Mouse (Mus musculus): ENCODE results near the gene Qrfp. TPM values are rescaled to one million over a fixed set of nuclear protein-coding genes. Genes with fewer than 3 reads are reported as not detected.

Qrfp gene
- polyA plus RNA-seq, 2 experiments = not detected

DNA sequence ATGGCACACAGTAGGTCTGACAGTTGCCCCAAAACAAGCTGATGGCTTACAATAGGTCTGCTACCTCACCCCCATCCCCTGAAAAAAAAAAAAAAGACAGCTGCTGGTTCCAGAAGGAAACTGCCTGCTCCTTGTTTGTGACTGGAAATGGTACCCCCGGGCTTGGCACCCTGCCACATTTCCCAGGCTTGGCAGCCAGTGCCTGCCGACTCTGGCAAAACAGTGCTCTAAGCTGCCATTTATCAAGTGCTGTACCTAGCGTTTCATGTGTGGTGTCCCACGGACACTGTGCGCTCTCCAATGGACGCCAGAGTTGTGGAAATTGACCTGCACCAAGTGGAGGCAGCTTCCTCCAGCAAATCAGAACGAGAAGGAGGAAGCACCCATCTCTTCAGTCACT is 17.5 kb upstream of the Qrfp start:
- whole genome bisulfite sequencing (ENCODE audit: insufficient replicate concordance) = 45% methylated on average over 7 of the region's 7 CpGs
- no peak for DNase-seq (ENCODE audit: low read depth in 3 of 3, low spot score in 3 of 3)
- H3K9me3 ChIP-seq (ENCODE audit: control insufficient read depth, low read length) = no peaks in the 10 kb centered on the region

DNA sequence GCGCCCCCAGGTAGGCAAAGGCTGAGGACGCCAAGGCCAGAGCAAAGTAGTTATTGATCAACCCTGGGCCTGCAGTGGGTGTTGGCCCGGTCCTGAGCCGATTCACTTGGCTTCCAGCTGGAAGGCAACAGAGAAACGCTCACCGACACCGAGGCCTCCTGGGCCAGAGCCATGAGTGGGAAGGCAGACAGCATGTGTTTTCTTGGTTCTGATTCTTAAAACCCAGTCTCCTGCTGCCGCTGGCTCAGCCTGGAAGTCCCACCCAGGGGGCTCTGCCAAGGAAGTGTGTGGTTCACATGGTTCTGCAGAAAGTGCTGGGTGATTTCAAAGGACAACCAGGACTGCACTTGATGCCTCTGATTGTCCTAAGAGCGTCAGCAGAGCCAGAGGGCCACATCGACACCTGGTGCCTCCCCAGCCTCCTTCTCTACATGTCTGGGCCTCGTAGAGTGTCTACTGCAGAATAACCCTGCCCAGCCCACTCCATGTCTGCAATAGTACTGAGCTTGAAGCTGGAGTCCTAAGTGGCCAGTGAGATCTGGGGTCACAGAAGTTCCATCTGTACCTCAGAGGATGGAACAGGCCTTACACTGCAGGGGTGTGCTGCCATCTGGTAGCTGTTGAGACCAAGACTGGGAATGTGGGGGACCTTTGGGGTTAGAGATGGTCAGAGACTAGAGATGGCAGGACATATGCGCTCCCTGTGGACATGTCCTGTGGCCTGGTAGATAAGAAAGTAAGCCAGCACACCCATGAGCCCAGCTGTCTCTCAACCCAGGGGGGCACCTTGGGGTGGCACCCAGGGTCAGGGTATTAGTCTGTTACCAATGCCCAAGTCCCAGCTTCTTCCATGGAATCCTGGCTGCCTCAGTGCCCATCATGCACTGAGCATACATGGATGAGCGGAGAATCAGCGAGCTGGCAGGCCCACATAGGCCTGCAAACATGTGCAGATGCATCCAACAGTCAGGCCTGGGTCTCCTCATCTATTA is 16.0 kb upstream of the Qrfp start:
- H3K4me1 ChIP-seq (replicated peaks; ENCODE audit: control insufficient read depth in 2 of 2, insufficient read depth in 2 of 2, low read length in 1 of 2) = 0 out of 4 replicates have a peak, but pooled peaks cover 0 to 4% of the 10 kb centered on the region in 2 experiments
- WGBS (ENCODE audit: insufficient replicate concordance) = 60% methylated on average over 14 of the region's 14 CpGs
- DNase-seq (ENCODE audit: low read depth in 3 of 3, low spot score in 3 of 3) (no peak), ATAC-seq (ENCODE audit: insufficient read depth) (no peak)
- no peak for TF ChIP-seq EP300 (IDR thresholded peaks at IDR 0.05; ENCODE audit: low read depth)
- no peak for TF ChIP-seq CTCF (IDR thresholded peaks at IDR 0.05; ENCODE audit: low read depth)
- peaks cover 8% of the 10 kb centered on the region for H3K27me3 ChIP-seq (ENCODE audit: control insufficient read depth, insufficient read depth, low read length)
- H3K36me3 ChIP-seq (replicated peaks; ENCODE audit: control insufficient read depth, insufficient read depth, low read depth) = no peaks in the 10 kb centered on the region
- H3K4me3 ChIP-seq (ENCODE audit: insufficient read depth in 1 of 2, low read depth in 2 of 2, low read length in 2 of 2) = no peak overlapping the region
- no peak overlapping the region for H3K4me2 ChIP-seq (ENCODE audit: low read depth)
- no peak overlapping the region for H3K9ac ChIP-seq (replicated peaks)
- no peak overlapping the region for H3K27ac ChIP-seq
- H3K9me3 ChIP-seq (ENCODE audit: control insufficient read depth, low read length) = no peaks in the 10 kb centered on the region

More for the DNA sequence above, 17.5 kb upstream of the Qrfp start:
- H3K27ac ChIP-seq = no peak overlapping the region
- TF ChIP-seq CTCF (IDR thresholded peaks at IDR 0.05; ENCODE audit: low read depth) = no peak
- peaks cover 5% of the 10 kb centered on the region for H3K27me3 ChIP-seq (ENCODE audit: control insufficient read depth, insufficient read depth, low read length)
- H3K9ac ChIP-seq (replicated peaks) = no peak overlapping the region
- H3K4me2 ChIP-seq (ENCODE audit: low read depth) = no peak overlapping the region
- H3K4me3 ChIP-seq (ENCODE audit: insufficient read depth in 1 of 2, low read depth in 2 of 2, low read length in 2 of 2) = no peak overlapping the region
- H3K36me3 ChIP-seq (replicated peaks; ENCODE audit: control insufficient read depth, insufficient read depth, low read depth) = no peaks in the 10 kb centered on the region
- 0 out of 4 replicates have a peak, but pooled peaks cover 0 to 4% of the 10 kb centered on the region in 2 experiments for H3K4me1 ChIP-seq (replicated peaks; ENCODE audit: control insufficient read depth in 2 of 2, insufficient read depth in 2 of 2, low read length in 1 of 2)
- no peak for ATAC-seq (ENCODE audit: insufficient read depth)

DNA sequence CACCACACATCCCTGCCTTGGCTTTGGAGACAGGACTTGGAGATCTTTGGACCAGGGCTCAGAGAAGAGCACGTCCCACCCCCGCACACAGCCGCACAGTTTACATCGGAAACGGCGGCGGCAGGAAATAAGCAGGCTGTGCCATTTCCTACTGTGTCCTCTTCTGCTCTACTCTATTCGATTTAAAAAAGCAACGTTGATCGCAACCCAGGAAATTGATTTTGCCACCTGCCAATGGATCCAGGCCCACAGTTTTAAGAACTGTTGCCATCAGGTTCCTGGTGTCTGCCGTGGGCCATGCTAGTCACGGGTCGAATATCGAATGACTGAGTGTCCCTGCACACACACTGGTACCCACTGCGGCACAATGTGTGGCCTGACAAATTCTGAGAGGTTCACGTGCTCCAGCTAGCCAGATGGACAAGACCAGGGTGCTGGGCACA is 15.1 kb upstream of the Qrfp start:
- H3K9ac ChIP-seq (replicated peaks) = no peak overlapping the region
- peaks cover 8% of the 10 kb centered on the region for H3K27me3 ChIP-seq (ENCODE audit: control insufficient read depth, insufficient read depth, low read length)
- TF ChIP-seq EP300 (IDR thresholded peaks at IDR 0.05; ENCODE audit: low read depth) (no peak), CTCF (IDR thresholded peaks at IDR 0.05; ENCODE audit: low read depth) (no peak)
- no peak overlapping the region for H3K4me2 ChIP-seq (ENCODE audit: low read depth)
- no peak for DNase-seq (ENCODE audit: low read depth in 3 of 3, low spot score in 3 of 3)
- 0 out of 4 replicates have a peak, but pooled peaks cover 0 to 4% of the 10 kb centered on the region in 2 experiments for H3K4me1 ChIP-seq (replicated peaks; ENCODE audit: control insufficient read depth in 2 of 2, insufficient read depth in 2 of 2, low read length in 1 of 2)
- H3K4me3 ChIP-seq (ENCODE audit: insufficient read depth in 1 of 2, low read depth in 2 of 2, low read length in 2 of 2) = no peak overlapping the region
- H3K36me3 ChIP-seq (replicated peaks; ENCODE audit: control insufficient read depth, insufficient read depth, low read depth) = no peaks in the 10 kb centered on the region
- no peak for ATAC-seq (ENCODE audit: insufficient read depth)
- H3K9me3 ChIP-seq (ENCODE audit: control insufficient read depth, low read length) = no peaks in the 10 kb centered on the region
- WGBS (ENCODE audit: insufficient replicate concordance) = 45% methylated on average over 16 of the region's 16 CpGs
- no peak overlapping the region for H3K27ac ChIP-seq

DNA sequence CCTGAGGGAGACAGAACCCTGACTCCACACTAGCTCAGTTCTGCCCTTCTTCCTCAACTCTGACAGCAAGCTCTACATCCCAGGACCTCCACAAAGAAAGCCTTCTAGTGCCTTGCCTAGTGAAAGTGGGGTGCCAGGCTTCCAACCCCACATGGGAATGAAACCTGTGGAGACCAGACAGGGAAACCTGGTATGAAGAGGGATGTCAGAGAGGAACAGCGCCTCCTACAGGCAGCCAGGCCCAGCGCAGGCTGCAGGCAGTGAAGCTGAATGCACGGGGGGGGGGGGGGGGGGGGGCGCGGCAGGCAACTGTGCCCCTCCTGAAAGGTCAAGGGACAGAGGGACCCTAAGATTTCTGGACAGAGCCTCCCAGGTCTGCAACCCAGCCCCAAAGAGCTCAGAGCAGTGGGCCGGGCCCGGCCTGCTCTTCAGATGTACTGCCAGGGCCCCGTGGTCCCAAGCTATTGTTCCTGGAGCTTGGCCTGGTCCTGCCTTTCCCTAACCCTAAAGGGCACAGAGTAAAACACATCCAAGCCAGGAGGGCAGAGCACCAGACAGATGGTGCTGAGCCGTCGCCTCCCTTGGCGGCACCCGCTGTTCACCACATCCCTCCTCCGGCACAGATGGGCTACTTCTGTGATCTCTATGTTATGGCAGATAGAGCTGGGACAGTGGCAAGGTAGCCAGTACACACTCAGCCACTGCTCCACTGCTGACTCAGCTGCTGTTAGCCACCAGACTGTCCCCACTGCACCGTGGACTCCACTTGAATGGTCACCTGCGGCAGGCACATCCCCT is 13.8 kb upstream of the Qrfp start:
- no peak overlapping the region for H3K4me2 ChIP-seq (ENCODE audit: low read depth)
- no peak for DNase-seq (ENCODE audit: low read depth in 3 of 3, low spot score in 3 of 3)
- H3K4me3 ChIP-seq (ENCODE audit: insufficient read depth in 1 of 2, low read depth in 2 of 2, low read length in 2 of 2) = no peak overlapping the region
- H3K9me3 ChIP-seq (ENCODE audit: control insufficient read depth, low read length) = no peaks in the 10 kb centered on the region
- no peak overlapping the region for H3K9ac ChIP-seq (replicated peaks)
- ATAC-seq (ENCODE audit: insufficient read depth) = no peak
- 71% methylated on average over 13 of the region's 15 CpGs for WGBS (ENCODE audit: insufficient replicate concordance)
- H3K27me3 ChIP-seq (ENCODE audit: control insufficient read depth, insufficient read depth, low read length) = peaks cover 8% of the 10 kb centered on the region
- H3K27ac ChIP-seq = no peak overlapping the region
- no peaks in the 10 kb centered on the region for H3K36me3 ChIP-seq (replicated peaks; ENCODE audit: control insufficient read depth, insufficient read depth, low read depth)
- TF ChIP-seq EP300 (IDR thresholded peaks at IDR 0.05; ENCODE audit: low read depth) = no peak
- peak; percentile 68 for TF ChIP-seq CTCF (IDR thresholded peaks at IDR 0.05; ENCODE audit: low read depth)
- H3K4me1 ChIP-seq (replicated peaks; ENCODE audit: control insufficient read depth in 2 of 2, insufficient read depth in 2 of 2, low read length in 1 of 2) = 0 out of 4 replicates have a peak, but pooled peaks cover 0 to 4% of the 10 kb centered on the region in 2 experiments

Data from liver, embryonic 14.5 days (tissue).